Mouse (Mus musculus): ENCODE data around the gene Gm10521. TPM values are rescaled to one million over a fixed set of nuclear protein-coding genes. Genes with fewer than 3 reads are reported as not detected.

The Gm10521 gene
- total and polyA plus RNA-seq, 3 experiments: 0.13 to 1.7 (median 0.21) TPM

DNA sequence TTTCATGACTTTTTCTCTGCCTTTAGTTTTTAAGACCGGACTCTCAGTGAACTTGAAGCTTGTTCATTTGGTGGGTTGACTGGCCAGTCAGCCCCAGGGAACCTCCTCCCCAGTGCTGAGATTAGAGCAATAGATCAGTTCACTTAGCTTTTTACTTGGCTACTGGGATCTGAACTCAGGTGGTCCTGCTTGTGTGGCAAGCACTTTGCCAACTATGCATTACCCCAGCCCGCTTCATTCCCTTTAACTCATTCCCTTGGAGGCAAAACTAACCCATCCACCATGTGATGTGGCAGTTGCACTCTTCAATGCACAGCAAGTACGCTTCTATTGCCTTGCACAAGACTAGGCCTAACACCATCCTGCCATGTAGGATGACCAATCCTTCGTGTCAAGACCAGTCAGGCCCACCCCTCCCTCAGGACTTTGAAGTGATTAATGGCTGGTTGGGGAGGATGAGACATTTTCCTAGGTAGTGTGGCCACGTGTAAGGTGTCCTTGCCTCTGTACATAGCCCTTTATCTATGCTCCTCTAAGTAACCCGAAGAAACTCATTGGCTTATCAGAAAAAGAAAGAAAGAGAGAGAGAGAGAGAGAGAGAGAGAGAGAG is 24.5 kb downstream of the Gm10521 start:
- TF ChIP-seq MEF2A (IDR thresholded peaks at IDR 0.05; ENCODE audit: borderline replicate concordance, low read depth, low read length) (no peak), HCFC1 (IDR thresholded peaks at IDR 0.05; ENCODE audit: low read depth, low read length) (no peak), MXI1 (IDR thresholded peaks at IDR 0.05; ENCODE audit: low read depth, low read length) (peak; percentile 75), GABPA (IDR thresholded peaks at IDR 0.05; ENCODE audit: insufficient replicate concordance, low read depth, low read length) (no peak), CHD2 (IDR thresholded peaks at IDR 0.05; ENCODE audit: low read length) (0 out of 2 replicates have a peak, but pooled peaks have one; percentile 36), SIN3A (IDR thresholded peaks at IDR 0.05; ENCODE audit: low read length) (no peak), MAFK (IDR thresholded peaks at IDR 0.05; ENCODE audit: insufficient replicate concordance, low read length) (no peak), EP300 (IDR thresholded peaks at IDR 0.05; ENCODE audit: low read length) (peak; percentile 42; the same call in 1 of the 2 replicates), NRF1 (IDR thresholded peaks at IDR 0.05; ENCODE audit: low read depth, low read length) (no peak), USF2 (conservative IDR thresholded peaks at IDR 0.05; ENCODE audit: low read depth, low read length) (no peak), MAX (IDR thresholded peaks at IDR 0.05; ENCODE audit: low read length) (peak; percentile 83), ZC3H11A (IDR thresholded peaks at IDR 0.05; ENCODE audit: low read depth, low read length) (no peak), ETS1 (conservative IDR thresholded peaks at IDR 0.05; ENCODE audit: low read depth, low read length) (no peak), KAT2A (IDR thresholded peaks at IDR 0.05; ENCODE audit: insufficient replicate concordance, low read length) (0 out of 2 replicates have a peak, but pooled peaks have one; percentile 28), ZNF384 (IDR thresholded peaks at IDR 0.05; ENCODE audit: low read depth, low read length) (no peak), RAD21 (IDR thresholded peaks at IDR 0.05; ENCODE audit: low read depth, low read length) (no peak), ZMIZ1 (IDR thresholded peaks at IDR 0.05; ENCODE audit: low read depth, low read length) (no peak), BHLHE40 (IDR thresholded peaks at IDR 0.05; ENCODE audit: low read depth, low read length) (no peak), JUND (conservative IDR thresholded peaks at IDR 0.05; ENCODE audit: low read depth, low read length) (no peak), IRF4 (IDR thresholded peaks at IDR 0.05; ENCODE audit: low read depth, low read length) (peak; percentile 11; the same call in 1 of the 2 replicates), MAZ (IDR thresholded peaks at IDR 0.05; ENCODE audit: low read depth, low read length) (no peak)
- dilution Hi-C loops (cut with MboI; ENCODE audit: extremely low pct_ligation_motif_present, extremely low pct_unique_long_range_greater_than_20kb, low sequenced_read_pairs) (no loop called here), in situ Hi-C loops (cut with MboI; ENCODE audit: low pct_ligation_motif_present, low pct_unique_long_range_greater_than_20kb, low sequenced_read_pairs) (loop anchor here (5.0 kb wide), 1 partner anchor 78 kb away; no protein-coding TSS in a partner anchor)
- peaks cover 6 to 31% of the 10 kb centered on the region in 2 experiments; a peak in 3 of 4 replicates for H3K4me1 ChIP-seq (ENCODE audit: control insufficient read depth in 1 of 2, insufficient read depth in 2 of 2)
- H3K27ac ChIP-seq (ENCODE audit: insufficient read depth, low read depth): peak overlapping the region; percentile 91
- peaks cover 17 to 28% of the 10 kb centered on the region in 2 experiments for H3K36me3 ChIP-seq (replicated peaks in 1 of 2; ENCODE audit: control insufficient read depth in 1 of 2, insufficient read depth in 1 of 2, low read length in 1 of 2)
- peaks cover 20% of the 10 kb centered on the region for H3K9me3 ChIP-seq (replicated peaks; ENCODE audit: low read length)
- peaks cover 38% of the 10 kb centered on the region for H3K79me2 ChIP-seq (replicated peaks; ENCODE audit: control insufficient read depth, extremely low read depth, insufficient read depth, poor library complexity, severe bottlenecking)
- no peaks in the 10 kb centered on the region for H3K27me3 ChIP-seq (replicated peaks)
- peak overlapping the region; percentile 59 for H3K9ac ChIP-seq (ENCODE audit: insufficient read depth, low read depth)
- peak overlapping the region; percentile 43 to 74 (median 64) for H3K4me3 ChIP-seq (replicated peaks in 1 of 3; ENCODE audit: low read depth in 2 of 3, low read length in 2 of 3, poor library complexity in 1 of 3)
- H3K4me2 ChIP-seq (ENCODE audit: insufficient read depth, low read depth, poor library complexity, severe bottlenecking): peak overlapping the region; percentile 93
- peak; percentile 30 for DNase-seq (ENCODE audit: extremely low read depth)

All from CH12.LX (cell line).